Mouse (Mus musculus): ENCODE results near the gene Cav3.
A peak's percentile ranks its signal among the peaks of the same experiment; 100 is the strongest.

Gene Cav3

GRCm38 (mm10) chr6:112459341-112459749 is at the start of gene Cav3:
Gene Cav3, plus strand, starts transcription at chr6:112459505.
- no peak for DNase-seq

GRCm38 (mm10) chr6:112419333-112419732 is 40.0 kb upstream of the Cav3 start:
- DNase-seq: no peak

- no peak for DNase-seq
Measured at GRCm38 (mm10) chr6:112420883-112421282, 38.4 kb upstream of the Cav3 start.

- DNase-seq: no peak
Measured at GRCm38 (mm10) chr6:112423746-112424501, 35.4 kb upstream of the Cav3 start.

- DNase-seq: no peak
Measured at GRCm38 (mm10) chr6:112426018-112426732, 33.1 kb upstream of the Cav3 start.

GRCm38 (mm10) chr6:112445675-112446074 is 13.6 kb upstream of the Cav3 start:
- no peak for DNase-seq

GRCm38 (mm10) chr6:112461459-112461858 is 2.2 kb downstream of the Cav3 start:
- no peak for DNase-seq

GRCm38 (mm10) chr6:112463331-112463730 is 4.0 kb downstream of the Cav3 start:
- DNase-seq: no peak

- no peak for DNase-seq
Measured at GRCm38 (mm10) chr6:112465441-112465840, 6.1 kb downstream of the Cav3 start.

- DNase-seq: no peak
Measured at GRCm38 (mm10) chr6:112466001-112466400, 6.7 kb downstream of the Cav3 start.

GRCm38 (mm10) chr6:112471644-112472043 is 12.3 kb downstream of the Cav3 start:
- no peak for DNase-seq

- no peak for DNase-seq
Measured at GRCm38 (mm10) chr6:112479861-112480260, 20.6 kb downstream of the Cav3 start.

GRCm38 (mm10) chr6:112484316-112484715 is 25.0 kb downstream of the Cav3 start:
- DNase-seq: no peak

- no peak for DNase-seq
Measured at GRCm38 (mm10) chr6:112487993-112488392, 28.7 kb downstream of the Cav3 start.

- no peak for DNase-seq
Measured at GRCm38 (mm10) chr6:112488821-112489180, 29.5 kb downstream of the Cav3 start.

GRCm38 (mm10) chr6:112489181-112489909 is 30.0 kb downstream of the Cav3 start:
- no peak for DNase-seq

GRCm38 (mm10) chr6:112489910-112490559 is 30.7 kb downstream of the Cav3 start, which contains the start of gene Oxtr:
Gene Oxtr, minus strand, starts transcription at chr6:112489943.
- DNase-seq: no peak

- DNase-seq: peak in 1 of 2 experiments; percentile 59
Measured at GRCm38 (mm10) chr6:112490625-112491242, 31.4 kb downstream of the Cav3 start.

GRCm38 (mm10) chr6:112491521-112491920 is 32.2 kb downstream of the Cav3 start:
- DNase-seq: no peak

GRCm38 (mm10) chr6:112492656-112493055 is 33.4 kb downstream of the Cav3 start:
- DNase-seq: no peak

- no peak for DNase-seq
Measured at GRCm38 (mm10) chr6:112493371-112493770, 34.1 kb downstream of the Cav3 start.

- DNase-seq: no peak
Measured at GRCm38 (mm10) chr6:112494620-112495081, 35.3 kb downstream of the Cav3 start.

All from spleen, adult 18-20 months (tissue).